Mouse (Mus musculus): ENCODE measurements around the gene Gpatch2. TPM values are rescaled to one million over a fixed set of nuclear protein-coding genes. Genes with fewer than 3 reads are reported as not detected.

The Gpatch2 gene
- polyA plus RNA-seq, 1 experiment from 2014 or later = 12.2 TPM

DNA sequence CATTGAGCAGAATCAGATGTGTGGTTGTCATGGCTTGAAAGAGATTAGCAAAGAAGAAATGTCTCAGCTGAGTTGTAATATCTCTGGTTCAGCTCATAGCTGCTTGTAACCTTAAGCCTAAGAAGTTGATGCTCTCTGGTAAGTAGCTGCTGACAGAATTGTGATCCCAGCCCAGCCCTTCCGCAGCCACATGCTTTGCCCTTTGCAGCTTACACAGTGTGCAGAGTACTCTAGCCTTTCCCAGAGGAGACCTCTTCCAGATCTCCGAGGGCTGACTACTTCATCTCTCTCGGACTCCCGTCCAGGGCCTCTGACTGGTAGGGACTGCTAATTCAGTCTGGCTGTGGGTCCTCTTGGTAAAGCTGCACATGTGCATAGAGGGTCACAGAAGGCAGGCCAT is 92.0 kb downstream of the Gpatch2 start:
- Histone ChIP-seq H3K4me2 (ENCODE audit: low read length) (no peak overlapping the region), H3K4me1 (ENCODE audit: control insufficient read depth, insufficient read depth, low read length) (no peaks in the 10 kb centered on the region), H3K27ac (ENCODE audit: low read depth, low read length) (no peak overlapping the region), H3K36me3 (ENCODE audit: control insufficient read depth, insufficient read depth, low read length) (no peaks in the 10 kb centered on the region), H3K27me3 (replicated peaks; ENCODE audit: control insufficient read depth, insufficient read depth, low read length) (no peaks in the 10 kb centered on the region), H3K9me3 (replicated peaks; ENCODE audit: control insufficient read depth, low read length) (no peaks in the 10 kb centered on the region), H3K4me3 (ENCODE audit: low read depth, low read length) (no peak overlapping the region), H3K9ac (ENCODE audit: low read length) (no peak overlapping the region)
- 97% methylated on average over 4 of the region's 4 CpGs for WGBS
- no peak for ATAC-seq
- no peak for DNase-seq (ENCODE audit: low spot score)

DNA sequence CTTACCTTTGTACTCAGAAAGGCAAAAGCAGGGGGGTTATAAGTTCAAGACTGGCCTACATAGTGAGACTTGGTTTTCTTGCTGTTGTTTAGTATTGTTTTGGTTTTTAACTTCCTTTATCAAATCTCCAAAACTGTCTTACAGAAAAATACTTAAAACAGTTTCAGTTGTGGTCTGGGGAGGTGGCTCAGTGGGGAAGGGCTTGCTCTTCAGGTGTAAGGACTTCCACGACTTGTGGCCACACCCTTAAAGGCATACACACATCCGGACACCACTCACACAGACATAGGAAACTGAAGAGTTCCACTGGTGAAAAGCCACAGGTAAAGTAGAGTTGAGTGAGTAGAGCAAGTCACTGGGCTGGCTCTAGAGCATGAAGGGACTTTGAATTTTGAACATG is 93.2 kb downstream of the Gpatch2 start:
- Histone ChIP-seq H3K36me3 (ENCODE audit: control insufficient read depth, insufficient read depth, low read length) (no peaks in the 10 kb centered on the region), H3K9me3 (replicated peaks; ENCODE audit: control insufficient read depth, low read length) (no peaks in the 10 kb centered on the region), H3K27ac (ENCODE audit: low read depth, low read length) (no peak overlapping the region), H3K4me1 (ENCODE audit: control insufficient read depth, insufficient read depth, low read length) (no peaks in the 10 kb centered on the region), H3K4me2 (ENCODE audit: low read length) (no peak overlapping the region), H3K9ac (ENCODE audit: low read length) (no peak overlapping the region), H3K4me3 (ENCODE audit: low read depth, low read length) (no peak overlapping the region), H3K27me3 (replicated peaks; ENCODE audit: control insufficient read depth, insufficient read depth, low read length) (no peaks in the 10 kb centered on the region)
- ATAC-seq (no peak), DNase-seq (ENCODE audit: low spot score) (no peak)
- 96% methylated on average over 2 of the region's 2 CpGs for WGBS

DNA sequence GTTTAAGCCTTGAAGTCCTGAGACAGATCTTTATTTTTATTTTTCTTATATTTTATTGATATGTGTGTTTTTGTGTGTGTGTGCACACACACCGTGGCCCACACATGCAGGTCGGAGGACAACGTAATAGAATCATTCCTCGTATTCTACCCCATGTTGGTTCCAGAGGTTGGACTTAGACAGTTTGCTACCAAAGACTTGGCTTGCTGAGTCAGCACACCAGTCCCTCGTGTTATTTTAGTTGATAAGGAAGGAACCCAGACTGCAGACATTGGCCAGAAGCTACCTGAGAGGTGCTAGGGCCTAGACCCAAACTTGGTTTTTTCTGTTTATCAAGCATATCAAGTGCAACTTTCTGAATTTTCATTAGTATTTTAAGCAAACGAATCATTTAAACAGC is 95.8 kb downstream of the Gpatch2 start:
- Histone ChIP-seq H3K36me3 (ENCODE audit: control insufficient read depth, insufficient read depth, low read length) (no peaks in the 10 kb centered on the region), H3K27me3 (replicated peaks; ENCODE audit: control insufficient read depth, insufficient read depth, low read length) (no peaks in the 10 kb centered on the region), H3K9ac (ENCODE audit: low read length) (no peak overlapping the region), H3K4me1 (ENCODE audit: control insufficient read depth, insufficient read depth, low read length) (no peaks in the 10 kb centered on the region), H3K4me2 (ENCODE audit: low read length) (no peak overlapping the region), H3K27ac (ENCODE audit: low read depth, low read length) (no peak overlapping the region), H3K9me3 (replicated peaks; ENCODE audit: control insufficient read depth, low read length) (no peaks in the 10 kb centered on the region), H3K4me3 (ENCODE audit: low read depth, low read length) (no peak overlapping the region)
- no peak for ATAC-seq
- no peak for DNase-seq (ENCODE audit: low spot score)
- 93% methylated on average over 6 of the region's 6 CpGs for WGBS

DNA sequence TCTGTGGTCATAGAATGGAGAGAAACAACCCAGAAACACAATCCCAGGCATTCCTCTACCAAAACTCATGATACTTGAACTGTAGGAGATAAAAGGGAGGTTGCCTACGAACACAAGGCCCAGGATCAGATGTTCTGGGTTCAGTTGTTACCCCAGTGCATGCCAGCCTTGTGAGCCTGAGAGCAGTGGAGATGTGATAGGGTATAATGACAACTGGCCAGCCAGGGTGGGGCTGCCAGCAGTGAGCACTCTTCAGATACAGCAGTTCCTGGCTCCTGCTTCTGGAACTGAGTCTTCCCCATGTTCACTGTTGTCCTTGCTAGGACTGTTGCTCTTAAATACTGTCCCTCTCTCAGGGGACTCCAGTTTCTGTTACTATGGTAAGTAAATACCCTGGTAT is 98.0 kb downstream of the Gpatch2 start:
- Histone ChIP-seq H3K9me3 (replicated peaks; ENCODE audit: control insufficient read depth, low read length) (no peaks in the 10 kb centered on the region), H3K4me3 (ENCODE audit: low read depth, low read length) (no peak overlapping the region), H3K4me2 (ENCODE audit: low read length) (no peak overlapping the region), H3K4me1 (ENCODE audit: control insufficient read depth, insufficient read depth, low read length) (no peaks in the 10 kb centered on the region), H3K9ac (ENCODE audit: low read length) (no peak overlapping the region), H3K27me3 (replicated peaks; ENCODE audit: control insufficient read depth, insufficient read depth, low read length) (no peaks in the 10 kb centered on the region), H3K36me3 (ENCODE audit: control insufficient read depth, insufficient read depth, low read length) (no peaks in the 10 kb centered on the region), H3K27ac (ENCODE audit: low read depth, low read length) (no peak overlapping the region)
- no peak for ATAC-seq
- no peak for DNase-seq (ENCODE audit: low spot score)
- WGBS = 83% methylated on average over 1 of the region's 1 CpGs

DNA sequence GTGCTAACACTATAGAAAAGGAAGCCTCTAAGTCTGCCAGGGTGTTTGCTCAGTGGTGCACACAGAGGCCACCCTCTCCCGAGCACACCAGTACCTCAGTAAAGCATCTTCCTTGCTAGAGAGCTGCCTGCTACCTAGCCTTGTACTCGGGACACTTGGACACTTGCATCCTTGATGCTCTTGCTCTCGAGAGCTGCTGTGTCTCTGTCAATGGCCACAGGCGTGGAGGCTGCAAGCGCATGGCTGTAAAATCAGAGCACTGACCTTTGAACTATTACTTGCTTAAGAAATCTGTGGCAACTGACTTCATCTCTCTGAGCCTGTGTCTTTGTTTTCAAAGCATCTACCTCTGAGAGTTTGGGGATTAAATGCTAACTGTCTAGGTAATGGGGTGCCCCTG is 98.5 kb downstream of the Gpatch2 start:
- H3K4me1 ChIP-seq (ENCODE audit: control insufficient read depth, insufficient read depth, low read length) = no peaks in the 10 kb centered on the region
- no peak overlapping the region for H3K9ac ChIP-seq (ENCODE audit: low read length)
- no peak overlapping the region for H3K4me3 ChIP-seq (ENCODE audit: low read depth, low read length)
- no peak overlapping the region for H3K4me2 ChIP-seq (ENCODE audit: low read length)
- no peaks in the 10 kb centered on the region for H3K36me3 ChIP-seq (ENCODE audit: control insufficient read depth, insufficient read depth, low read length)
- H3K27ac ChIP-seq (ENCODE audit: low read depth, low read length) = no peak overlapping the region
- H3K9me3 ChIP-seq (replicated peaks; ENCODE audit: control insufficient read depth, low read length) = no peaks in the 10 kb centered on the region
- WGBS = 86% methylated on average over 5 of the region's 5 CpGs
- DNase-seq (ENCODE audit: low spot score) = no peak
- no peaks in the 10 kb centered on the region for H3K27me3 ChIP-seq (replicated peaks; ENCODE audit: control insufficient read depth, insufficient read depth, low read length)
- ATAC-seq = no peak

DNA sequence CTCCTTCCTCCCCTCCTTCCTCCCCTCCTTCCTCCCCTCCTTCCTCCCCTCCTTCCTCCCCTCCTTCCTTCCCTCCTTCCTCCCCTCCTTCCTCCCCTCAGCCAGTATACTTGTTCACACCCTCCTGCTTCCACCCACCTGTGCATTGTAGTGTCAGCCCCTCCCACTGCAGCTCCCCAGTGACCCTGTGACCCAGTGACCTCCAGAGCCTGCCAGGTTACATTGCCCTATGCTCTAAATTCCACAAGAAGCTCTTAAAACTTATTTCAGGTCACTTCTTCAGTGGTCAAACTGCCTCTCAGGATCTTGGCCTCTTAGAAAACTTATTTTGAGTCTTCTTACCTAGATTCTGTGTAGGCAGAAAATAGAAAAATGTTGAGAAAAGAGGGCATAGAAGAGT is 99.2 kb downstream of the Gpatch2 start:
- DNase-seq (ENCODE audit: low spot score) = no peak
- ATAC-seq = no peak
- H3K9ac ChIP-seq (ENCODE audit: low read length) = no peak overlapping the region

DNA sequence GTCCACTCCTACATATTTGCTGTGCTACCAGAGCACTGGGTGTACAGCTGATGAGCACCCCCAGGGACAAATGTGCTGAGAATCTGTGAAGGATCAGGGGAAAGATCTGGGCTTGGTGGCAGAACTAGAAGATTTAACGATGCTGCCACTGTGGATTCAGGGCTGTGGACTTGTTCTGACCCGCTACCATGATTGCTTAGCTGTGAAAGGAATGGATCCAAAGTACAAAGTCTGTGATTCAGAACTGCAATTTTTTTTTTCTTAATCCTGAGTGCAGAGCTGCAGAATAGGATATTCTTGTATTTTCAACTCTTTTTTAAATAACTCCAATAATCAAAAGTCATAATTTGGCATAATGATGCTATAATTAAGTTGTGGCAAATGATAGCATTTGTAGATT is 100.5 kb downstream of the Gpatch2 start:
- 86% methylated on average over 2 of the region's 2 CpGs for WGBS
- no peak overlapping the region for H3K9ac ChIP-seq (ENCODE audit: low read length)
- H3K4me2 ChIP-seq (ENCODE audit: low read length) = no peak overlapping the region
- no peaks in the 10 kb centered on the region for H3K9me3 ChIP-seq (replicated peaks; ENCODE audit: control insufficient read depth, low read length)
- no peak overlapping the region for H3K4me3 ChIP-seq (ENCODE audit: low read depth, low read length)
- H3K27ac ChIP-seq (ENCODE audit: low read depth, low read length) = no peak overlapping the region
- no peak for DNase-seq (ENCODE audit: low spot score)
- no peaks in the 10 kb centered on the region for H3K4me1 ChIP-seq (ENCODE audit: control insufficient read depth, insufficient read depth, low read length)
- ATAC-seq = no peak
- H3K36me3 ChIP-seq (ENCODE audit: control insufficient read depth, insufficient read depth, low read length) = no peaks in the 10 kb centered on the region
- no peaks in the 10 kb centered on the region for H3K27me3 ChIP-seq (replicated peaks; ENCODE audit: control insufficient read depth, insufficient read depth, low read length)

More for the DNA sequence above, 99.2 kb downstream of the Gpatch2 start:
- no peak overlapping the region for H3K4me3 ChIP-seq (ENCODE audit: low read depth, low read length)
- no peaks in the 10 kb centered on the region for H3K27me3 ChIP-seq (replicated peaks; ENCODE audit: control insufficient read depth, insufficient read depth, low read length)
- no peaks in the 10 kb centered on the region for H3K36me3 ChIP-seq (ENCODE audit: control insufficient read depth, insufficient read depth, low read length)
- H3K4me1 ChIP-seq (ENCODE audit: control insufficient read depth, insufficient read depth, low read length) = no peaks in the 10 kb centered on the region
- no peak overlapping the region for H3K4me2 ChIP-seq (ENCODE audit: low read length)
- no peaks in the 10 kb centered on the region for H3K9me3 ChIP-seq (replicated peaks; ENCODE audit: control insufficient read depth, low read length)
- H3K27ac ChIP-seq (ENCODE audit: low read depth, low read length) = no peak overlapping the region

DNA sequence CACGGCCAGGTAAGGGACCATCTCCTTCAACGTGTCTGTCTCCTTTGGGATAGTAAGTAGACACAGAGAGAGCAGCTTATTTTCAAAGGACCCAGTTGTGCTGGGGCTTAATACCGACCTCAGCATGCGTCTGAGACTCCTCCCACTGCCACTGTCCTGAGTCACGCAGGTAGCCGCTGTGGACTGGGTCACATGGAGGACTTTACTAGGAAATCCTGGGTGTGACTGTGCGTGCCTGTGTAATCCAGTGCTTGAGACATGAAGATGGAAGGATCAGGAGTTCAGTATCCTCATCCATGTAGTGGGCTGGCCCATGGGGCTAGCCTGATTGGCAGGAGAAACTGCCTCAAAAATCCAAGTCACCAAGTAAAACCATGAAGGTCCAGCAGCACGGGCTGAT is 101.2 kb downstream of the Gpatch2 start:
- Histone ChIP-seq H3K27ac (ENCODE audit: low read depth, low read length) (no peak overlapping the region), H3K36me3 (ENCODE audit: control insufficient read depth, insufficient read depth, low read length) (no peaks in the 10 kb centered on the region), H3K27me3 (replicated peaks; ENCODE audit: control insufficient read depth, insufficient read depth, low read length) (no peaks in the 10 kb centered on the region), H3K4me1 (ENCODE audit: control insufficient read depth, insufficient read depth, low read length) (no peaks in the 10 kb centered on the region), H3K4me3 (ENCODE audit: low read depth, low read length) (no peak overlapping the region), H3K9ac (ENCODE audit: low read length) (no peak overlapping the region), H3K9me3 (replicated peaks; ENCODE audit: control insufficient read depth, low read length) (no peaks in the 10 kb centered on the region), H3K4me2 (ENCODE audit: low read length) (no peak overlapping the region)
- ATAC-seq = no peak
- DNase-seq (ENCODE audit: low spot score) = no peak
- WGBS = 79% methylated on average over 8 of the region's 8 CpGs

DNA sequence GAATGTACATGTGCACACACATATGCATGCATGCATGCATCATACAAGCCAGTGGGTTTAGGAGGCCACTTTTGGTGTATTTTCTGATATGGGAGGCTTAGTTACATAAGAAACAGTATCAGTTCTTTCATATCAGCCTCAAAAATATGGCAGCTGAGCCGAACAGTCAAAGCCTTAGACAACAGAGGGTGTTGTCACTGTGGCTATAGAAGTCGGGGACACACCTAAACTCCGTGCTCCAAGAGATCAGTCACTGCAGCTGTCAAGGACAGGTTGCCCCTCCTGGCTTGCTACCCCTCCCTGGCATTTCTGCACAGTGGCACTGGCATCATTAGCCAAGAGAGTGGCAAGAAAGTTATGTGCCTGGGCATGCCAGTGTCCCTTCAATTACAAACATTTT is 106.5 kb downstream of the Gpatch2 start:
- DNase-seq (ENCODE audit: low spot score) = no peak
- Histone ChIP-seq H3K9me3 (replicated peaks; ENCODE audit: control insufficient read depth, low read length) (no peaks in the 10 kb centered on the region), H3K27ac (ENCODE audit: low read depth, low read length) (no peak overlapping the region), H3K27me3 (replicated peaks; ENCODE audit: control insufficient read depth, insufficient read depth, low read length) (no peaks in the 10 kb centered on the region), H3K36me3 (ENCODE audit: control insufficient read depth, insufficient read depth, low read length) (0 out of 2 replicates have a peak, but pooled peaks cover 3% of the 10 kb centered on the region), H3K4me2 (ENCODE audit: low read length) (no peak overlapping the region), H3K4me1 (ENCODE audit: control insufficient read depth, insufficient read depth, low read length) (no peaks in the 10 kb centered on the region), H3K9ac (ENCODE audit: low read length) (no peak overlapping the region), H3K4me3 (ENCODE audit: low read depth, low read length) (no peak overlapping the region)
- no peak for ATAC-seq
- 87% methylated on average over 3 of the region's 3 CpGs for WGBS
